Mouse (Mus musculus) lung, embryonic 15.5 days (tissue): Measurements from ENCODE around the gene Ruvbl2. TPM values are rescaled to one million over a fixed set of nuclear protein-coding genes. Genes with fewer than 3 reads are reported as not detected.
"Not testable (repeated sequence)": the region's sequence is repeated elsewhere in the genome, so short reads cannot be mapped to it uniquely, and the experiment has no call there.

Experiments
- ATAC-seq: fragments of 200-750 bp; cut with Nextera tagmentation; 2 replicates; pipeline ENCODE4 v1.8.0; 2017; ENCODE audit warnings: moderate number of reproducible peaks, borderline replicate concordance; ENCODE audit not compliant: low FRiP score, low TSS enrichment; ENCODE audit errors: extremely low read depth
- H3K27ac ChIP-seq: fragments of 300-500 bp; sonication (generic); 2 replicates; pipeline ENCODE4 v1.5.1; 2015; ENCODE audit warnings: moderate library complexity, mild to moderate bottlenecking, inconsistent platforms
- H3K27me3 ChIP-seq: fragments of 300-500 bp; sonication (generic); 2 replicates; pipeline ENCODE4 v1.6.1; 2015; ENCODE audit warnings: inconsistent platforms
- H3K36me3 ChIP-seq: fragments of 300-500 bp; sonication (generic); 2 replicates; pipeline ENCODE4 v1.6.1; 2015; ENCODE audit warnings: inconsistent platforms
- H3K4me1 ChIP-seq: fragments of 300-500 bp; sonication (generic); 2 replicates; pipeline ENCODE4 v1.6.1; 2015; ENCODE audit warnings: inconsistent platforms
- H3K4me2 ChIP-seq: fragments of 300-500 bp; sonication (generic); 2 replicates; pipeline ENCODE4 v1.6.1; 2015; ENCODE audit warnings: inconsistent platforms, mild to moderate bottlenecking, moderate library complexity
- H3K4me3 ChIP-seq: fragments of 300-500 bp; sonication (generic); 2 replicates; pipeline ENCODE4 v1.5.1; 2015; ENCODE audit warnings: mild to moderate bottlenecking, inconsistent platforms
- H3K9ac ChIP-seq: fragments of 300-500 bp; sonication (generic); 2 replicates; pipeline ENCODE4 v1.6.1; 2015; ENCODE audit warnings: inconsistent platforms
- H3K9me3 ChIP-seq: fragments of 300-500 bp; sonication (generic); 2 replicates; pipeline ENCODE4 v1.6.1; 2016; ENCODE audit warnings: inconsistent platforms
- WGBS: fragments of 180-500 bp; shearing (Covaris S2); methylation state at CpG from one replicate; pipeline ENCODE4 v1.1.7; 2015; 5-methylcytosine and 5-hydroxymethylcytosine counted together
- polyA plus RNA-seq: library from polyadenylated mRNA; unstranded; fragments of >200 nt; fragmentation: Nextera tagmentation; extraction: Ambion mirVana; gene quantifications from 2 replicates; pipeline ENCODE4 v1.2.1, GENCODE M21; 2015

Gene Ruvbl2
- polyA plus RNA-seq, 1 experiment from 2014 or later = 161 TPM

GRCm38 (mm10) chr7:45460377-45460776 lies 22.5 kb upstream of the Ruvbl2 start:
- H3K9me3 ChIP-seq = no peaks in the 10 kb centered on the region
- peak overlapping the region; percentile 26; the same call in 1 of the 2 replicates for H3K9ac ChIP-seq
- ATAC-seq = 0 out of 2 replicates have a peak, but pooled peaks have one; percentile 0
- H3K4me3 ChIP-seq = peak overlapping the region; percentile 76
- H3K27me3 ChIP-seq = no peaks in the 10 kb centered on the region
- H3K27ac ChIP-seq = peak overlapping the region; percentile 89
- H3K36me3 ChIP-seq = peaks cover 52% of the 10 kb centered on the region
- peaks cover 39% of the 10 kb centered on the region for H3K4me1 ChIP-seq
- H3K4me2 ChIP-seq = peak overlapping the region; percentile 59
- 51% methylated on average over 7 of the region's 7 CpGs for WGBS

- H3K9ac ChIP-seq = peak within 1 kb of the TSS; percentile 85
- peak within 1 kb of the TSS; percentile 72 for H3K4me2 ChIP-seq
- peaks cover 36% of the 10 kb centered on the region for H3K4me1 ChIP-seq
- peak; percentile 95 for ATAC-seq
- H3K27ac ChIP-seq = peak within 1 kb of the TSS; percentile 89
- H3K4me3 ChIP-seq = peak within 1 kb of the TSS; percentile 76
- WGBS = under 1% methylated on average over 33 of the region's 37 CpGs
- not testable (repeated sequence) for H3K27me3 ChIP-seq, H3K9me3 ChIP-seq
- peaks cover 53% of the 10 kb centered on the region for H3K36me3 ChIP-seq
Measured at GRCm38 (mm10) chr7:45459564-45460140, 21.8 kb upstream of the Ruvbl2 start, which contains the start of gene Ftl1. Ftl1 (minus strand) TSS chr7:45459884.

GRCm38 (mm10) chr7:45458748-45459563 lies 21.1 kb upstream of the Ruvbl2 start:
- peak overlapping the region; percentile 76 for H3K4me3 ChIP-seq
- peaks cover 58% of the 10 kb centered on the region for H3K36me3 ChIP-seq
- H3K27ac ChIP-seq = peak overlapping the region; percentile 83
- peaks cover 36% of the 10 kb centered on the region for H3K4me1 ChIP-seq
- no peaks in the 10 kb centered on the region for H3K9me3 ChIP-seq
- WGBS = under 1% methylated on average over 43 of the region's 43 CpGs
- peak overlapping the region; percentile 72 for H3K4me2 ChIP-seq
- peak overlapping the region; percentile 85 for H3K9ac ChIP-seq
- no peaks in the 10 kb centered on the region for H3K27me3 ChIP-seq
- ATAC-seq = peak; percentile 64

- peak overlapping the region; percentile 85 for H3K9ac ChIP-seq
- peaks cover 36% of the 10 kb centered on the region for H3K4me1 ChIP-seq
- 47% methylated on average over 10 of the region's 10 CpGs for WGBS
- H3K4me2 ChIP-seq = peak overlapping the region; percentile 72
- H3K4me3 ChIP-seq = peak overlapping the region; percentile 76
- H3K27ac ChIP-seq = peak overlapping the region; percentile 47; the same call in 1 of the 2 replicates
- no peak for ATAC-seq
- no peaks in the 10 kb centered on the region for H3K27me3 ChIP-seq
- H3K36me3 ChIP-seq = peaks cover 55% of the 10 kb centered on the region
- no peaks in the 10 kb centered on the region for H3K9me3 ChIP-seq
Measured at GRCm38 (mm10) chr7:45457204-45458060, 19.5 kb upstream of the Ruvbl2 start.

- peaks cover 34% of the 10 kb centered on the region for H3K4me1 ChIP-seq
- peaks cover 55% of the 10 kb centered on the region for H3K36me3 ChIP-seq
Measured at GRCm38 (mm10) chr7:45456721-45457203, 18.9 kb upstream of the Ruvbl2 start.

GRCm38 (mm10) chr7:45455932-45456696 lies 18.2 kb upstream of the Ruvbl2 start:
- no peak for ATAC-seq
- Histone ChIP-seq H3K4me1 (peaks cover 29% of the 10 kb centered on the region), H3K4me3 (no peak overlapping the region), H3K9ac (no peak overlapping the region), H3K27ac (no peak overlapping the region), H3K4me2 (no peak overlapping the region), H3K9me3 (no peaks in the 10 kb centered on the region), H3K27me3 (no peaks in the 10 kb centered on the region), H3K36me3 (peaks cover 54% of the 10 kb centered on the region)
- 69% methylated on average over 13 of the region's 13 CpGs for WGBS

More at GRCm38 (mm10) chr7:45456721-45457203, 18.9 kb upstream of the Ruvbl2 start:
- H3K27me3 ChIP-seq = no peaks in the 10 kb centered on the region
- ATAC-seq = no peak
- H3K9ac ChIP-seq = no peak overlapping the region
- H3K4me2 ChIP-seq = peak overlapping the region; percentile 72
- H3K9me3 ChIP-seq = no peaks in the 10 kb centered on the region
- H3K27ac ChIP-seq = 0 out of 2 replicates have a peak overlapping the region, but pooled peaks have one; percentile 47
- H3K4me3 ChIP-seq = no peak overlapping the region; the same call in 1 of the 2 replicates
- WGBS = 39% methylated on average over 9 of the region's 9 CpGs

GRCm38 (mm10) chr7:45454971-45455370 lies 17.1 kb upstream of the Ruvbl2 start:
- no peak overlapping the region for H3K4me3 ChIP-seq

GRCm38 (mm10) chr7:45451344-45451982 lies 13.6 kb upstream of the Ruvbl2 start:
- WGBS = 54% methylated on average over 23 of the region's 23 CpGs

More at GRCm38 (mm10) chr7:45454971-45455370, 17.1 kb upstream of the Ruvbl2 start:
- 87% methylated on average over 15 of the region's 15 CpGs for WGBS
- Histone ChIP-seq H3K4me1 (peaks cover 17% of the 10 kb centered on the region), H3K9ac (no peak overlapping the region), H3K9me3 (no peaks in the 10 kb centered on the region), H3K27ac (no peak overlapping the region), H3K36me3 (peaks cover 56% of the 10 kb centered on the region), H3K27me3 (no peaks in the 10 kb centered on the region), H3K4me2 (no peak overlapping the region)
- no peak for ATAC-seq

GRCm38 (mm10) chr7:45449974-45450373 lies 12.1 kb upstream of the Ruvbl2 start:
- peaks cover 56% of the 10 kb centered on the region for H3K36me3 ChIP-seq

More at GRCm38 (mm10) chr7:45451344-45451982, 13.6 kb upstream of the Ruvbl2 start:
- Histone ChIP-seq H3K4me1 (no peaks in the 10 kb centered on the region), H3K9ac (no peak overlapping the region), H3K4me2 (no peak overlapping the region), H3K4me3 (no peak overlapping the region), H3K27ac (no peak overlapping the region), H3K36me3 (peaks cover 57% of the 10 kb centered on the region), H3K9me3 (no peaks in the 10 kb centered on the region), H3K27me3 (no peaks in the 10 kb centered on the region)
- peak; percentile 58; the same call in 1 of the 2 replicates for ATAC-seq

GRCm38 (mm10) chr7:45447325-45447990 lies 9.6 kb upstream of the Ruvbl2 start:
- Histone ChIP-seq H3K4me3 (no peak overlapping the region), H3K4me1 (no peaks in the 10 kb centered on the region), H3K27me3 (no peaks in the 10 kb centered on the region), H3K27ac (no peak overlapping the region), H3K36me3 (peaks cover 53% of the 10 kb centered on the region), H3K4me2 (no peak overlapping the region), H3K9ac (no peak overlapping the region), H3K9me3 (no peaks in the 10 kb centered on the region)
- 36% methylated on average over 11 of the region's 11 CpGs for WGBS
- peak; percentile 34 for ATAC-seq

More at GRCm38 (mm10) chr7:45449974-45450373, 12.1 kb upstream of the Ruvbl2 start:
- Histone ChIP-seq H3K9me3 (no peaks in the 10 kb centered on the region), H3K27ac (no peak overlapping the region), H3K27me3 (no peaks in the 10 kb centered on the region), H3K9ac (no peak overlapping the region), H3K4me3 (no peak overlapping the region), H3K4me2 (no peak overlapping the region), H3K4me1 (no peaks in the 10 kb centered on the region)
- no peak for ATAC-seq
- WGBS = 81% methylated on average over 1 of the region's 1 CpGs
